Mouse (Mus musculus) testis, adult 2 months (tissue): ENCODE data around the gene Ctnnal1.

Experiments
- CTCF ChIP-seq: fragments of 200-500 bp; IDR thresholded peaks from 2 replicates; pipeline ENCODE4 v1.5.1; 2012; ENCODE audit warnings: low read depth, mild to moderate bottlenecking, inconsistent platforms, low read length, moderate library complexity; ENCODE audit not compliant: control insufficient read depth, insufficient read depth, insufficient replicate concordance
- POLR2A ChIP-seq: fragments of 200-500 bp; IDR thresholded peaks from 2 replicates; pipeline ENCODE4 v1.6.1; 2012; ENCODE audit warnings: low read depth, mild to moderate bottlenecking, inconsistent platforms, low read length, moderate library complexity; ENCODE audit not compliant: control insufficient read depth

- TF ChIP-seq CTCF, result no peak
- TF ChIP-seq POLR2A, result no peak
Observed at GRCm38 (mm10) chr4:56867761-56868160, 2.8 kb upstream of the Ctnnal1 start.
